Mouse (Mus musculus) limb, embryonic 10.5 days (tissue): Measurements from ENCODE around the gene Tatdn2. TPM values are rescaled to one million over a fixed set of nuclear protein-coding genes. Genes with fewer than 3 reads are reported as not detected.
A peak's percentile ranks its signal among the peaks of the same experiment; 100 is the strongest.

Experiments used
- DNase-seq: peaks from one replicate; pipeline ENCODE4 v3.0.0-alpha.2; 2017; ENCODE audit warnings: low spot score
- H3K27ac ChIP-seq: fragments of 300-500 bp; sonication (generic); 2 replicates; pipeline ENCODE4 v1.5.1; 2016; ENCODE audit warnings: mild to moderate bottlenecking
- H3K27me3 ChIP-seq: fragments of 300-500 bp; sonication (generic); 2 replicates; pipeline ENCODE4 v1.6.1; 2016; ENCODE audit warnings: low read depth, mild to moderate bottlenecking; ENCODE audit not compliant: poor library complexity, severe bottlenecking
- H3K36me3 ChIP-seq: fragments of 300-500 bp; sonication (generic); 2 replicates; pipeline ENCODE4 v1.6.1; 2016; ENCODE audit warnings: mild to moderate bottlenecking, moderate library complexity
- H3K4me1 ChIP-seq: fragments of 300-500 bp; sonication (generic); 2 replicates; pipeline ENCODE4 v1.6.1; 2016
- H3K4me3 ChIP-seq: fragments of 300-500 bp; sonication (generic); 2 replicates; pipeline ENCODE4 v1.5.1; 2016; ENCODE audit warnings: mild to moderate bottlenecking, moderate library complexity
- H3K9me3 ChIP-seq: fragments of 300-500 bp; sonication (generic); replicated peaks from 2 replicates; pipeline ENCODE4 v1.6.1; 2016; ENCODE audit warnings: mild to moderate bottlenecking
- WGBS: fragments of 180-500 bp; shearing (Covaris S2); methylation state at CpG from one replicate; pipeline ENCODE4 v1.1.7; 2016; 5-methylcytosine and 5-hydroxymethylcytosine counted together
- polyA plus RNA-seq: library from polyadenylated mRNA; unstranded; fragments of >200 nt; fragmentation: Nextera tagmentation; extraction: Ambion mirVana; gene quantifications from 2 replicates; pipeline ENCODE4 v1.2.1, GENCODE M21; 2016

Tatdn2 gene
- polyA plus RNA-seq, result 0.48 and 0.89 TPM in 2 replicates

- H3K36me3 ChIP-seq, result peaks cover 39% of the 10 kb centered on the region
- H3K4me3 ChIP-seq, result peak within 1 kb of the TSS; percentile 93
- H3K27me3 ChIP-seq, result no peaks in the 10 kb centered on the region
- peaks cover 53% of the 10 kb centered on the region for H3K4me1 ChIP-seq
- peak within 1 kb of the TSS; percentile 91 for H3K27ac ChIP-seq
- DNase-seq, result peak; percentile 94
- no peaks in the 10 kb centered on the region for H3K9me3 ChIP-seq
- WGBS, result 3% methylated on average over 58 of the region's 58 CpGs
These were observed at the start of gene Tatdn2 for GRCm38 (mm10) chr6:113696582-113697221. Gene Tatdn2 (plus strand): TSS chr6:113697050.

GRCm38 (mm10) chr6:113649346-113650196 lies 47.3 kb upstream of the Tatdn2 start:
- no peaks in the 10 kb centered on the region for H3K36me3 ChIP-seq
- H3K9me3 ChIP-seq, result no peaks in the 10 kb centered on the region
- 87% methylated on average over 7 of the region's 7 CpGs for WGBS
- H3K27ac ChIP-seq, result no peak overlapping the region
- H3K4me1 ChIP-seq, result no peaks in the 10 kb centered on the region; the same call in 1 of the 2 replicates
- no peak overlapping the region for H3K4me3 ChIP-seq
- DNase-seq, result no peak
- no peaks in the 10 kb centered on the region for H3K27me3 ChIP-seq

GRCm38 (mm10) chr6:113650197-113650640 lies 46.6 kb upstream of the Tatdn2 start:
- DNase-seq, result no peak
- H3K4me1 ChIP-seq, result no peaks in the 10 kb centered on the region; the same call in 1 of the 2 replicates
- WGBS, result 85% methylated on average over 4 of the region's 4 CpGs
- H3K27ac ChIP-seq, result no peak overlapping the region
- H3K36me3 ChIP-seq, result no peaks in the 10 kb centered on the region
- H3K4me3 ChIP-seq, result no peak overlapping the region
- H3K27me3 ChIP-seq, result no peaks in the 10 kb centered on the region
- H3K9me3 ChIP-seq, result no peaks in the 10 kb centered on the region

GRCm38 (mm10) chr6:113651626-113652025 lies 45.2 kb upstream of the Tatdn2 start:
- DNase-seq, result no peak
- Histone ChIP-seq H3K4me1 (no peaks in the 10 kb centered on the region; the same call in 1 of the 2 replicates), H3K9me3 (no peaks in the 10 kb centered on the region), H3K4me3 (no peak overlapping the region), H3K36me3 (no peaks in the 10 kb centered on the region), H3K27ac (no peak overlapping the region), H3K27me3 (no peaks in the 10 kb centered on the region)
- 66% methylated on average over 3 of the region's 3 CpGs for WGBS

- no peak overlapping the region for H3K27ac ChIP-seq
- DNase-seq, result no peak
- no peaks in the 10 kb centered on the region for H3K27me3 ChIP-seq
- H3K4me1 ChIP-seq, result peaks cover 4% of the 10 kb centered on the region; the same call in 1 of the 2 replicates
- no peaks in the 10 kb centered on the region for H3K9me3 ChIP-seq
- no peak overlapping the region for H3K4me3 ChIP-seq
- no peaks in the 10 kb centered on the region for H3K36me3 ChIP-seq
- 92% methylated on average over 7 of the region's 7 CpGs for WGBS
These were observed 43.3 kb upstream of the Tatdn2 start for GRCm38 (mm10) chr6:113653551-113653950.

GRCm38 (mm10) chr6:113654102-113654501 lies 42.7 kb upstream of the Tatdn2 start:
- Histone ChIP-seq H3K4me3 (no peak overlapping the region), H3K36me3 (no peaks in the 10 kb centered on the region), H3K4me1 (peaks cover 4% of the 10 kb centered on the region; the same call in 1 of the 2 replicates), H3K9me3 (no peaks in the 10 kb centered on the region), H3K27ac (no peak overlapping the region), H3K27me3 (no peaks in the 10 kb centered on the region)
- WGBS, result 86% methylated on average over 8 of the region's 8 CpGs
- no peak for DNase-seq

- peaks cover 4% of the 10 kb centered on the region; the same call in 1 of the 2 replicates for H3K4me1 ChIP-seq
- 57% methylated on average over 16 of the region's 16 CpGs for WGBS
- H3K27me3 ChIP-seq, result no peaks in the 10 kb centered on the region
- H3K9me3 ChIP-seq, result no peaks in the 10 kb centered on the region
- no peak overlapping the region for H3K27ac ChIP-seq
- no peaks in the 10 kb centered on the region for H3K36me3 ChIP-seq
- no peak for DNase-seq
- no peak overlapping the region for H3K4me3 ChIP-seq
These were observed 42.0 kb upstream of the Tatdn2 start for GRCm38 (mm10) chr6:113654753-113655397.

GRCm38 (mm10) chr6:113655475-113655874 lies 41.4 kb upstream of the Tatdn2 start:
- no peak overlapping the region for H3K27ac ChIP-seq
- peaks cover 7% of the 10 kb centered on the region; the same call in 1 of the 2 replicates for H3K4me1 ChIP-seq
- H3K4me3 ChIP-seq, result no peak overlapping the region
- no peaks in the 10 kb centered on the region for H3K36me3 ChIP-seq
- no peaks in the 10 kb centered on the region for H3K9me3 ChIP-seq
- WGBS, result 92% methylated on average over 3 of the region's 3 CpGs
- no peak for DNase-seq
- no peaks in the 10 kb centered on the region for H3K27me3 ChIP-seq

GRCm38 (mm10) chr6:113656847-113657246 lies 40.0 kb upstream of the Tatdn2 start:
- Histone ChIP-seq H3K36me3 (no peaks in the 10 kb centered on the region), H3K4me3 (no peak overlapping the region), H3K27me3 (no peaks in the 10 kb centered on the region), H3K4me1 (peaks cover 20% of the 10 kb centered on the region), H3K9me3 (no peaks in the 10 kb centered on the region), H3K27ac (no peak overlapping the region)
- WGBS, result 93% methylated on average over 6 of the region's 6 CpGs
- DNase-seq, result no peak

- peaks cover 24% of the 10 kb centered on the region for H3K4me1 ChIP-seq
- no peak overlapping the region for H3K4me3 ChIP-seq
- H3K36me3 ChIP-seq, result no peaks in the 10 kb centered on the region
- no peaks in the 10 kb centered on the region for H3K9me3 ChIP-seq
- no peaks in the 10 kb centered on the region for H3K27me3 ChIP-seq
- 85% methylated on average over 3 of the region's 3 CpGs for WGBS
- no peak overlapping the region; the same call in 1 of the 2 replicates for H3K27ac ChIP-seq
- no peak for DNase-seq
These were observed 38.6 kb upstream of the Tatdn2 start for GRCm38 (mm10) chr6:113658226-113658625.

- peaks cover 24% of the 10 kb centered on the region for H3K4me1 ChIP-seq
- no peak overlapping the region for H3K27ac ChIP-seq
- H3K36me3 ChIP-seq, result no peaks in the 10 kb centered on the region
- H3K9me3 ChIP-seq, result no peaks in the 10 kb centered on the region
- H3K27me3 ChIP-seq, result no peaks in the 10 kb centered on the region
- no peak for DNase-seq
- WGBS, result 84% methylated on average over 8 of the region's 8 CpGs
- H3K4me3 ChIP-seq, result no peak overlapping the region
These were observed 37.0 kb upstream of the Tatdn2 start for GRCm38 (mm10) chr6:113659648-113660491.
